7 mouse cellular contexts compared by ENCODE assay signal in genomic region chr10:81395127-81395526, GRCm38 (mm10). TPM values are rescaled to one million over a fixed set of nuclear protein-coding genes. Genes with fewer than 3 reads are reported as not detected.
DNase-seq lines count a peak whose midpoint lies in the region; ATAC-seq and TF ChIP-seq lines count a peak whose summit lies in the region.

No protein-coding gene starts in this region.

- peak; percentile 78 for DNase-seq in midbrain, embryonic 10.5 days (ENCODE audit: low spot score)
- DNase-seq in G1E (ENCODE audit: low spot score), result no peak
- peak; percentile 71 for DNase-seq in brain, adult 2 months (ENCODE audit: low read depth, low spot score)
- peak; percentile 89 for DNase-seq in forebrain, embryonic 11.5 days (ENCODE audit: low spot score)
- DNase-seq in kidney, postnatal 36 days, result peak; percentile 72 to 88
- peak; percentile 88 for DNase-seq in retina, embryonic 14.5 days (ENCODE audit: low spot score)

- H3K27ac ChIP-seq in midbrain, embryonic 10.5 days (replicated peaks), result no peak overlapping the region
- no peak overlapping the region for H3K27ac ChIP-seq in midbrain, embryonic 15.5 days
- H3K27ac ChIP-seq in forebrain, embryonic 11.5 days (ENCODE audit: low read depth, low read length), result no peak overlapping the region

- ATAC-seq in midbrain, embryonic 15.5 days (replicated peaks), result no peak
- no peak; the same call in 1 of the 2 replicates for ATAC-seq in G1E (ENCODE audit: extremely low read depth, insufficient number of reproducible peaks, low FRiP score, poor library complexity, severe bottlenecking)
- peak; percentile 45; the same call in 1 of the 2 replicates for ATAC-seq in forebrain, embryonic 11.5 days (replicated peaks; ENCODE audit: low FRiP score)

- no peak overlapping the region for H3K9ac ChIP-seq in midbrain, embryonic 15.5 days
- H3K9ac ChIP-seq in forebrain, embryonic 11.5 days (ENCODE audit: low read length), result no peak overlapping the region

- 14% methylated on average over 5 of the region's 5 CpGs for WGBS in midbrain, embryonic 10.5 days
- 17% methylated on average over 5 of the region's 5 CpGs for WGBS in midbrain, embryonic 15.5 days
- WGBS in forebrain, embryonic 11.5 days, result 18% methylated on average over 5 of the region's 5 CpGs

- H3K4me3 ChIP-seq in midbrain, embryonic 10.5 days, result no peak overlapping the region
- H3K4me3 ChIP-seq in midbrain, embryonic 15.5 days, result no peak overlapping the region
- no peak overlapping the region for H3K4me3 ChIP-seq in G1E (ENCODE audit: low read depth, low read length)
- H3K4me3 ChIP-seq in forebrain, embryonic 11.5 days (ENCODE audit: low read depth, low read length), result no peak overlapping the region

- H3K27me3 ChIP-seq in midbrain, embryonic 10.5 days (ENCODE audit: low read depth, poor library complexity, severe bottlenecking), result peaks cover 36% of the 10 kb centered on the region
- no peaks in the 10 kb centered on the region for H3K27me3 ChIP-seq in midbrain, embryonic 15.5 days (replicated peaks)
- H3K27me3 ChIP-seq in G1E (ENCODE audit: insufficient read depth, low read length), result peaks cover 23% of the 10 kb centered on the region; the same call in 1 of the 2 replicates
- no peaks in the 10 kb centered on the region for H3K27me3 ChIP-seq in forebrain, embryonic 11.5 days (ENCODE audit: control insufficient read depth, insufficient read depth, low read length)

- no peak overlapping the region for H3K4me2 ChIP-seq in midbrain, embryonic 15.5 days
- no peak overlapping the region for H3K4me2 ChIP-seq in forebrain, embryonic 11.5 days (ENCODE audit: low read depth, low read length, severe bottlenecking)

- H3K9me3 ChIP-seq in midbrain, embryonic 10.5 days (replicated peaks), result no peaks in the 10 kb centered on the region
- H3K9me3 ChIP-seq in midbrain, embryonic 15.5 days, result no peaks in the 10 kb centered on the region
- no peaks in the 10 kb centered on the region for H3K9me3 ChIP-seq in G1E (replicated peaks)
- H3K9me3 ChIP-seq in forebrain, embryonic 11.5 days (ENCODE audit: control insufficient read depth, low read length), result no peaks in the 10 kb centered on the region

- peak; percentile 99 for TF ChIP-seq CTCF in G1E (IDR thresholded peaks at IDR 0.05; ENCODE audit: low read depth, low read length)

- peaks cover 15% of the 10 kb centered on the region; the same call in 1 of the 2 replicates for H3K36me3 ChIP-seq in midbrain, embryonic 10.5 days
- H3K36me3 ChIP-seq in midbrain, embryonic 15.5 days (replicated peaks), result no peaks in the 10 kb centered on the region
- H3K36me3 ChIP-seq in G1E (replicated peaks), result peaks cover 35% of the 10 kb centered on the region
- no peaks in the 10 kb centered on the region for H3K36me3 ChIP-seq in forebrain, embryonic 11.5 days (ENCODE audit: control insufficient read depth, insufficient read depth, low read length)

- peaks cover 55% of the 10 kb centered on the region for H3K4me1 ChIP-seq in midbrain, embryonic 10.5 days
- H3K4me1 ChIP-seq in midbrain, embryonic 15.5 days, result peaks cover 20% of the 10 kb centered on the region
- peaks cover 23% of the 10 kb centered on the region for H3K4me1 ChIP-seq in G1E (ENCODE audit: insufficient read depth, low read depth, low read length)
- peaks cover 3% of the 10 kb centered on the region for H3K4me1 ChIP-seq in forebrain, embryonic 11.5 days (replicated peaks; ENCODE audit: control insufficient read depth, insufficient read depth, low read length)

RNA-seq across cellular contexts. Expression of gene Smim24, which starts 2.3 kb away (rescaled TPM):
- 1.7 and 2.3 TPM in 2 replicates for polyA plus RNA-seq in midbrain, embryonic 10.5 days (2016; fragmentation: Nextera tagmentation; extraction: Ambion mirVana)
- 1.4 and 1.6 TPM in 2 replicates for polyA plus RNA-seq in midbrain, embryonic 15.5 days (2015; fragmentation: Nextera tagmentation; extraction: Ambion mirVana)
- total RNA-seq in G1E (2014; fragmentation: Nextera tagmentation), result 6.5 and 13.8 TPM in 2 replicates
- 1.9 and 3.5 TPM in 2 replicates for total RNA-seq in G1E (2017)
- polyA plus RNA-seq in G1E (2012), result 1.6 and 1.8 TPM in 2 replicates
- 2.8 and 3.3 TPM in 2 replicates for polyA plus RNA-seq in forebrain, embryonic 11.5 days (2014; fragmentation: Nextera tagmentation; extraction: Ambion mirVana)

RNA-seq across cellular contexts. Expression of gene Gm48552, which starts 6.3 kb away (rescaled TPM):
- 1.7 and 2.9 TPM in 2 replicates for polyA plus RNA-seq in midbrain, embryonic 10.5 days (2016; fragmentation: Nextera tagmentation; extraction: Ambion mirVana)
- 2.7 and 3.3 TPM in 2 replicates for polyA plus RNA-seq in midbrain, embryonic 15.5 days (2015; fragmentation: Nextera tagmentation; extraction: Ambion mirVana)
- 1.2 and 3.1 TPM in 2 replicates for total RNA-seq in G1E (2014; fragmentation: Nextera tagmentation)
- 0.38 and 0.93 TPM in 2 replicates for total RNA-seq in G1E (2017)
- polyA plus RNA-seq in G1E (2012), result 7.2 and 7.4 TPM in 2 replicates
- polyA plus RNA-seq in forebrain, embryonic 11.5 days (2014; fragmentation: Nextera tagmentation; extraction: Ambion mirVana), result 1.1 and 3.0 TPM in 2 replicates

RNA-seq across cellular contexts. Expression of gene Gm48551, which starts 10.9 kb away (rescaled TPM):
- 2.9 and 3.4 TPM in 2 replicates for polyA plus RNA-seq in midbrain, embryonic 10.5 days (2016; fragmentation: Nextera tagmentation; extraction: Ambion mirVana)
- 8.4 and 9.3 TPM in 2 replicates for polyA plus RNA-seq in midbrain, embryonic 15.5 days (2015; fragmentation: Nextera tagmentation; extraction: Ambion mirVana)
- total RNA-seq in G1E (2014; fragmentation: Nextera tagmentation), result 1.1 TPM in 1 of 2 replicates, not detected in the other
- total RNA-seq in G1E (2017), result 2.6 and 4.1 TPM in 2 replicates
- 0.72 and 1.3 TPM in 2 replicates for polyA plus RNA-seq in G1E (2012)
- 3.0 and 3.5 TPM in 2 replicates for polyA plus RNA-seq in forebrain, embryonic 11.5 days (2014; fragmentation: Nextera tagmentation; extraction: Ambion mirVana)

RNA-seq across cellular contexts. Expression of gene Dohh, which starts 10.9 kb away (rescaled TPM):
- polyA plus RNA-seq in midbrain, embryonic 10.5 days (2016; fragmentation: Nextera tagmentation; extraction: Ambion mirVana), result 93.4 and 98.7 TPM in 2 replicates
- polyA plus RNA-seq in midbrain, embryonic 15.5 days (2015; fragmentation: Nextera tagmentation; extraction: Ambion mirVana), result 90.4 and 92.6 TPM in 2 replicates
- total RNA-seq in G1E (2014; fragmentation: Nextera tagmentation), result 9.6 and 11.9 TPM in 2 replicates
- 60.4 and 69.7 TPM in 2 replicates for total RNA-seq in G1E (2017)
- 186 and 220 TPM in 2 replicates for polyA plus RNA-seq in G1E (2012)
- 61.0 and 66.3 TPM in 2 replicates for polyA plus RNA-seq in forebrain, embryonic 11.5 days (2014; fragmentation: Nextera tagmentation; extraction: Ambion mirVana)

RNA-seq across cellular contexts. Expression of gene Fzr1, which starts 16.8 kb away (rescaled TPM):
- polyA plus RNA-seq in midbrain, embryonic 10.5 days (2016; fragmentation: Nextera tagmentation; extraction: Ambion mirVana), result 138 and 146 TPM in 2 replicates
- 153 and 159 TPM in 2 replicates for polyA plus RNA-seq in midbrain, embryonic 15.5 days (2015; fragmentation: Nextera tagmentation; extraction: Ambion mirVana)
- total RNA-seq in G1E (2014; fragmentation: Nextera tagmentation), result 29.7 and 65.2 TPM in 2 replicates
- total RNA-seq in G1E (2017), result 15.8 and 22.8 TPM in 2 replicates
- 88.9 and 96.2 TPM in 2 replicates for polyA plus RNA-seq in G1E (2012)
- polyA plus RNA-seq in forebrain, embryonic 11.5 days (2014; fragmentation: Nextera tagmentation; extraction: Ambion mirVana), result 132 and 144 TPM in 2 replicates
